Mouse (Mus musculus) WW6 (cell line): ENCODE data around the gene Adamts12.

Source experiments
- DNase-seq: peaks from one replicate; pipeline ENCODE4 v3.0.0-alpha.2; 2013; ENCODE audit warnings: low read depth, low spot score

Adamts12 gene

GRCm38 (mm10) chr15:11159386-11159785, 94.8 kb downstream of the Adamts12 start:
- DNase-seq, result no peak

DNA sequence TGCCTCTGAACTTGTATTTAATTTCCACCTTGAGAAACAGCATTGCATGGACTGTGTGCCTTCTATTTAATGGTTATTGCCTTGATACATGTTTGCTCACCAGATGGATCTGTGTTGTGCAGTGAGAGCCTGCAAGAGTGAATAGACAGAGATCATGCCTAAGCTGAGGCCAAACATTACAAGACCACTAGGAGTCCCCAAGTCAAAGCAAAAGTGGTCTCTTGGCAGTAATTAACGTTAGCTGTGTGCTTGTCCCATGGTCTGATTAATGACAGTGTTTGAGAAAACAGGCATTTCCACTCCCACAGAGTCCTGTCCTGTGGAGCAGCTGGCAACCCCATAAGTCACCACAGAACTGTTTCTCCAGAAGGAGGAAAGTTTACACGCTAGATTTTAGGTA, 96.2 kb downstream of the Adamts12 start:
- DNase-seq, result no peak

GRCm38 (mm10) chr15:11165883-11166282, 101.3 kb downstream of the Adamts12 start:
- DNase-seq, result no peak

DNA sequence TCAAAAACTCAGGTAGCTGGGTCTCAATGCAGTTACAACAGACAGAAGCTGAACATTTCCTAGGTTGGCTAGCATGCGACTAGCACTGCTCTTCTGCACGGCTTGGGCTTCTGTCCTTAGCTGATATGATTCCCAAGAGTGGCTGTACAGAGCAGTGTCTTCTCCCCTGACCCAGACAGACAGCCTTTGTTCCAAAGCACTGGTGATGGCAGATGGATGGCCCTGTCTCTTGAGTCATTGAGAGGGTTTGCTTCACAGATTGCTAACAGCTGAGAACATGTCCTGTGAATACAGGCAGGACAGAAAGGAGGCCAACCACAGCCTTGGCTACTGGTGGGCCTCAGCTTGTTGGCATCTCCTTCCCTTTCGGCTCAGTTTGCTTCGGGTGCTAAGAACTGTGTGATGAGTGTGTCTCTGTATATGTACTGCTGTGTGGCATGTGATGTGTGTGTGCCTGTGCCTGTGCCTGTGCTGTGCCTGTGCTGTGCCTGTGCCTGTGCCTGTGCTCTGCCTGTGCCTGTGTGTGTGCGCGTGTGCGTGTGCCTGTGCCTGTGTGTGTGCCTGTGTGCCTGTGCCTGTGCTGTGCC, 109.4 kb downstream of the Adamts12 start:
- no peak for DNase-seq

GRCm38 (mm10) chr15:11174842-11175241, 110.3 kb downstream of the Adamts12 start:
- no peak for DNase-seq

DNA sequence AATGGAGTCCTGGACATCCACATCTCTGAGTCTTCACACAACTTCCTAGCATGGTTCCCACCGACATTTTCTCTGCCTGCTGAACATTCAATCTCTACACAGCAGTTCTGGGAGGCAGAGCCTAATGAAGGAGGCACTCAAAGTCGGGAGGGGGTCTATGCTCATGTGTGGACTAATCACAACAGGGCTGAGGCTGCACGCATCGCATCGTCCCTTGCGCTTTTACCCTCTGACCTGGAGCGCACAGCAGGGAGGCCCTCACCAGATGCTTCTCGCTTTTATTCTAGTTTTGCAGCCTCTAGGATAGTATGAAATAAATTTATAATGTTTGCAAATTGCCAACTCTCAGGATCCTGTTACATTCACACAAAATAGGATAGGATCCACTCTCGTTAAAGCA, 112.9 kb downstream of the Adamts12 start:
- no peak for DNase-seq

- DNase-seq, result no peak
These were observed 115.2 kb downstream of the Adamts12 start for GRCm38 (mm10) chr15:11179751-11180169.

DNA sequence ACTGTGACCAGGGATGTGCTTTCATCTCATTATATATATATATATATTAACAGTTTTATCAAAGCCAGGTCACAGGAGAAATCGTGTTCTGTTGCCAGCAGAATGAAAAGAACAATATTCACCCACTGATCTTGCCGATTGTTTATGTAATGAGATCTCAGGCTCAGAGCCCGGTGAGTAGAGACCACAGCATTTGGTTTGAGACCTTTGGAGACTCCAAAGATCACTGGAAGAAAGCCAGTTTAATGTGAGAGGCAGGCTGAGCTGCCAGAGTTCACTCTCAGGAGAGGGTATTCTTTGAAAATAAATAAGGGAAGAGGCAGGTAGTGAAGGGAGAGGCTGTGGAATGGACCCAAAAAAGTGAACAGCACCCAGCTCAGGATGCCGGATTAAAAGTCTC, 122.1 kb downstream of the Adamts12 start:
- DNase-seq, result no peak

- no peak for DNase-seq
These were observed 125.9 kb downstream of the Adamts12 start for GRCm38 (mm10) chr15:11190447-11190846.

- DNase-seq, result no peak
These were observed 128.2 kb downstream of the Adamts12 start for GRCm38 (mm10) chr15:11192762-11193161.

DNA sequence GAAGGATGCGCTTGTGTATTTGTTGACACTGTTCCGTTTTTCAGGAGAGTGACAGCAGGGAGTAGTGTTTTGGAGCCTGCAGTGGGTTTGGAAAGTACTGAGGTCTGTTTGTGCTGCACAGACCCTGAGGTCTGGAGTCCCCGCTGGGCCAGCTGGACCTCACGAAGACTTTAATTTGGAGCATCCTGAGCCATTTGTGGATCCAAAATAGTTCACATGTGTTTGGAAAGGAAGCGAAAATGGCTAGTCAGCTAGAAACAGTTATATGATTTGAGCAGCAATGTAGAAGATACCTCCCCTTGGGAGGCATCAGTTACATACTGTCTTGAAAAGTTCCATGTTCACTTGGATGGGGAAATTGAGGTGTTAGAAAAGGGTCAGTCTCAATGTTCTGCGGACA, 132.5 kb downstream of the Adamts12 start:
- no peak for DNase-seq

DNA sequence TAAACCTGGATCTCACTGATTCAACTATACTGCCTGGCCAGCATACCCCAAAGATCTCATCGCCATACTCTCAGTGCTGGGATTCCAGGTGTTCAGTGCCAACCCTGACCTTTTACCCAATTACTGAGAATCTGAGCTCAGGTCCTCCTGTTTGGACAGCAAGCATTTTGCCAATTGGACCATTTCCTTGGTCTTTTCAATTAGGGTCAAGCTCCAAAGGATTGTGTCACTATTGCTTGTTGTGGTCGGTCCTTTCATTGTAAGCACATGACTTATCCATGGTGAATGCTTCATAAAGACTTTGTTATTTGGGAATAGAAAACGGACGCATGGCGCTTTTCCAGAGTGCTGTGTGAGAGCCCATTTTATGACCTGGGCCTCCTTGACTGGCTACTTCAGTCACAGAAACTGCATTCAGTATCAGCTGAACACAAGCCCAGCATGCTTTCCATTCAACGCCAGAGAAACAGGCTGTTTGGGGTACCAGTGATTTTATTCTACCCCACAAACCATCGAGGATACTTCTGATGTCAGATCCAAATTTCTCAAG, 133.7 kb downstream of the Adamts12 start:
- no peak for DNase-seq

DNA sequence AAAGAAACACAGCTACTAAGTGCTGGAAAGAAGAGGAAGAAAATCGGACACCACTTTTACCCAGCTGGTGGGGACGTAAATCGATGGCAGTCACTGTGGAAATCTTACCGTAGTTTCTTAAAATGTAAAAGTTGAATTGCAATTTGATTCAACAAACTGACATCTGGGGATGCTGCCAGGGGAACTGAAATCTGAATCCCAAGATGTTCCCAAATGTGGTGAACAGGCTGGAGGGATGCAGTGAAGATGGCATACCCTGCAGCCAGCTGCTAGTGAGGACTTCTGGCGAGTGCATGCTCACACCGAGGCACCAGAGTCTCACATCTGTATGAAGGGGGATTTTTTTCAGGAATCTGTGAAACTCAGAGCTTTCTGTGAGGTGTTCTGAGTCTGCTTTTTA, 138.5 kb downstream of the Adamts12 start:
- no peak for DNase-seq

DNA sequence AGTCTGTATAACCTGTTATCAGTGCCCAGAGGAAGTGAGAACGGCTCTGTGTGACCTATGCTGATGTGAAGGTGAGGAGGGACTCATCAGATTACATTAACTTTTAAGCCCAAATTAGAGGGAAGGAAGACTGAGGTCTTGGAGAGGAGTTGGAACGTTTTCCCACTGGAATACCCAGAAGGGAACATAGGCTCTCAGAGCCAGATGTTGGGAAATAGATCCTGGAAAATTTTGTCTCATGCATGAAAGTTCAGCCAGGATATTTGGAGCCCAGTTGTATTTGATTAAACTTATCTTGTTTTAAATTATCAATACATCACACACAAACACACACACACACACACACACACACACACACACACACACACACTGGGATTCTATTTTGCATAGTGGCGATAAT, 140.3 kb downstream of the Adamts12 start:
- DNase-seq, result no peak

DNA sequence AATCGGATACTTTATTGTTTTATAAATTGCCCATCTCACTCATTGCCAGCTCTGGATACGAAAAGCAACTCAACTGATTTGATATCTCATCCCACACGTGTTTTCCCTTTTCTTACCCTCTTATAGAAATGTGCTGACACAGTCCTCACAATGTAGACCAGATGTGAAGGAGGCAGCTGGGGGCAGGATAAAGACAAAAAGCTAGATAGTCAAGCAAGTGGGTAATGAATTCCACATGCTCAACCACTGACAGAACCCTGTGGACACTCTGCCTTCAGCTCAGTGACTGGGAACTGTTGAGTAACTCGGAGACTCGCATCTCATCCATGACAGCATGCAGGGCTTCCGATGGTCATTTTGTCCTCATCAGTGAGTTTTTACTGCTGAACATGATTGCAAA, 146.4 kb downstream of the Adamts12 start:
- no peak for DNase-seq

GRCm38 (mm10) chr15:11233906-11234632, 169.5 kb downstream of the Adamts12 start:
- DNase-seq, result no peak

- DNase-seq, result no peak
These were observed 175.8 kb downstream of the Adamts12 start for GRCm38 (mm10) chr15:11240406-11240805.

- no peak for DNase-seq
These were observed 176.7 kb downstream of the Adamts12 start for GRCm38 (mm10) chr15:11241288-11241687.

- DNase-seq, result no peak
These were observed 181.8 kb downstream of the Adamts12 start for GRCm38 (mm10) chr15:11246402-11246801.

- DNase-seq, result no peak
These were observed 214.9 kb downstream of the Adamts12 start for GRCm38 (mm10) chr15:11279273-11280080.

DNA sequence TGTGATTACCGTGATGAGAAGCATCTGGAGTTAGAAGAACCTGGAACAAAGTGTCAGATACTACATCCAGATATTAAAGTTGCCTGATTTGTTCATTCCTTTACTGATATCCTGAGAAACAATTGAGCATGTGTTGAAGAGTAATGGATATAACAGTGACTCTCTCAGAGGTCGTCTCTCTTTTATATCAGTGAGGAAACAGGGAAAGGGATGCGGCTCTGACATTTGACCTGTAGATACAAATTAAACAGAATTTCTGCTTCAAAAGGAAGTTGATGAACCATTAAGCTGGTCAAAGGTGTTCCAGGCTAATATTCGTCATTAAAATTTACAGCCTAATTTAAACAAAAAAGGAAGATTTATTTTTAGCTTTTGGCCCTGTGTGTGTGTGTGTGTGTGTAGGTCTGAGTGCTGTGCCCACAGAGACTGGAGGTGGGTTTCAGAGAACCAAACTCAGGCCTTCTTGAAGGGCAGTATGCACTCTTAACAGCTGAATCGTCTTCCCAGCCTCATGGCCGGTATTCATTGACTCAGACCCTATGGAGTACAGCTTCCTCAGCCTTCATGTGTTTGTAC, 216.2 kb downstream of the Adamts12 start:
- DNase-seq, result no peak

DNA sequence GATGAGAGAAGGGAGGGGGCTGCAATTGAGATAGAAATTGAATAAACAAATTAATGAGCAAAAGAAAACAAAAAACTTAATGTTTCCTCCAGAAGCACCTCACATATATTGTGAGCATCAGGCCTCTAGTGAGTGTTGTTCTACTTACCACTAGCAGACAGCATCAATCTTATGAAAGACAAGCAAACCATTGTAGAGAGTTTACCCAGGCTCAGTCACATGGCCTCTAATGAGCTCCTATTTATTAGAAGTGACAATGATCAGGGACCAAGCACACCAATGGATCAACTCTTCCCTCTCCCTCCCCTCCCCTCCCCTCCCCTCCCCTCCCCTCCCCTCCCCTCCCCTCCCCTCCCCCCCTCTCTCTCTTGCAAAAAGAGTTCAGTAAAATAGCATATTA, 218.6 kb downstream of the Adamts12 start:
- DNase-seq, result no peak
